Mouse (Mus musculus): ENCODE results near the gene Adam15.

DNA sequence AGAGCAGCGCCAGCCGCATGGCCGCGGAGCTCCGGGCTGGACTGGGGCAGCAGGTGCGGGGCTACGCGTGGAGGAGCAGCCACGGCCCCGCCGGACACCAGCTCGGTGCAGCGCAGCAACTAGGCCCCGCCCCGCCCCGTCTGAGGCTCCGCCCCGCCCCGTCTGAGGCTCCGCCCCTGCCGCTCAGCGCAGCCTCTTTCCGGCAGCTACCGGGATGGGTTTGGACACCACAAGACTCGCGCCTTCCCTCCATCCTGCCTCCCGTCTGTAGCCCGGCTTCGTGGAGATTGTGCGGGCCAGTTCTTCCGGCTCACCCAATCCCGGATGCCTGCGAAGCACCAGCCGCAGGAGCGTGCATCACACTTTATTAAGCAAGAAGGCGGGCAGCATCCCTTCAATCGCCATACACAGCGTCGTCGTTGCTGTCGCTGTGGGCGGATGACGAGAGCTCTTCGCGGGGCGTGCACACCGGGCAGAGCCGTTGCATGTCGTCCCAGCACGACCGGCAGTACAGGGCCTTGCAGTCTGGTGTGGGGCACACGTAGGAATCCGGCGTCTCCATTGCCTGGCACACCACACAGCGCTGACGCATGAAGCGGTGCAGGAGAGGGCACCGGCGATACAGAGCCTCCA, at the start of gene Adam15:
- TF ChIP-seq POLR2A (IDR thresholded peaks at IDR 0.05; ENCODE audit: low read depth, low read length): no peak
- no peak for TF ChIP-seq CTCF (conservative IDR thresholded peaks at IDR 0.05; ENCODE audit: insufficient read depth, insufficient read length, low read depth, low read length)

All from kidney, adult 2 months (tissue).